Mouse (Mus musculus): ENCODE results near the gene Slc4a4. TPM values are rescaled to one million over a fixed set of nuclear protein-coding genes. Genes with fewer than 3 reads are reported as not detected.

Slc4a4 gene
- total RNA-seq, 2 experiments from 2014 or later = 154 to 169 TPM

DNA sequence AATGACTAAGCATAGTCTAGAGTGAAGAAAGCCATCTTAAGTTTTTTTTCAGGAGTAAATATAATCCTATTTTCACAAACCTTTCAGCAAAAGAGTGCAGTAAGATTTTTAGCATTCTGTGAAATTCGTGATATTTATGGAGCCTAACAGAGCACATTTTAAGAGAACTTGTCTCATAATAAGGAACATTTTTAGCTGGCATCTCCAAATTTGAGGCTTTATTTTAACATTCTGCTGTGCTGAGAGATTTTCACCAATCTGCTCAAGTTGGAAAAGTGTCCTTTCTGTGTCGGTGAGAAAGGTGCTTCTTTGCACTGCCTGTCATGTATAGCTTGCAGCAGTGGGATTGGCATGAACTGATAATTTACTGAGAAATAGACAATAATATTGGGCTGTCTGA lies 255.1 kb downstream of the Slc4a4 start:
- no peak for DNase-seq (ENCODE audit: low spot score in 2 of 2)

GRCm38 (mm10) chr5:89146276-89146675 lies 259.7 kb downstream of the Slc4a4 start:
- DNase-seq (ENCODE audit: low spot score in 2 of 2) = no peak

- no peak for DNase-seq (ENCODE audit: low spot score in 2 of 2)
These were observed 260.7 kb downstream of the Slc4a4 start for GRCm38 (mm10) chr5:89147282-89147790.

GRCm38 (mm10) chr5:89149436-89150040 lies 262.9 kb downstream of the Slc4a4 start:
- no peak for DNase-seq (ENCODE audit: low spot score in 2 of 2)

- DNase-seq (ENCODE audit: low spot score in 2 of 2) = no peak
These were observed 264.5 kb downstream of the Slc4a4 start for GRCm38 (mm10) chr5:89151076-89151475.

GRCm38 (mm10) chr5:89171025-89171718 lies 284.6 kb downstream of the Slc4a4 start:
- DNase-seq (ENCODE audit: low spot score in 2 of 2) = no peak

GRCm38 (mm10) chr5:89190063-89190462 lies 303.4 kb downstream of the Slc4a4 start:
- DNase-seq (ENCODE audit: low spot score in 2 of 2) = no peak

GRCm38 (mm10) chr5:89194654-89195053 lies 308.0 kb downstream of the Slc4a4 start:
- no peak for DNase-seq (ENCODE audit: low spot score in 2 of 2)

DNA sequence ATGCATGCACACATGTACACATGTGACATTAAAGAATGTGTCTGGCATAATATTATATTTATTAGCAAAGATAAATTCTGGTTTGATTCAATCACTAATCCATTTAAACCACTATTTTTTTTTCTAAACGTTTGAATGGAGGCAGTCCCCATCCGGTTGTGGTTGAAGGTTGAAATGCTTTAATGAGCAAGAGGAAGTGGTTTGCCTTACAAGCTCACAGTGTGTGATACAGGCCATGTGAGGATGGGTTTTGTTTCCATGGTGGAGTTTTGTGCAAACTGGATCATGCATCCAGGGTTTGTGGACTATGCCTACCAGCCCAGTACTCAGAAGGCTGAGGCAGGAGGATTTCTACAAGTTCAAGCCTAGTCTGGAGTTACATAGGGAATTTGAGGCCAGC lies 311.9 kb downstream of the Slc4a4 start:
- no peak for DNase-seq (ENCODE audit: low spot score in 2 of 2)

DNA sequence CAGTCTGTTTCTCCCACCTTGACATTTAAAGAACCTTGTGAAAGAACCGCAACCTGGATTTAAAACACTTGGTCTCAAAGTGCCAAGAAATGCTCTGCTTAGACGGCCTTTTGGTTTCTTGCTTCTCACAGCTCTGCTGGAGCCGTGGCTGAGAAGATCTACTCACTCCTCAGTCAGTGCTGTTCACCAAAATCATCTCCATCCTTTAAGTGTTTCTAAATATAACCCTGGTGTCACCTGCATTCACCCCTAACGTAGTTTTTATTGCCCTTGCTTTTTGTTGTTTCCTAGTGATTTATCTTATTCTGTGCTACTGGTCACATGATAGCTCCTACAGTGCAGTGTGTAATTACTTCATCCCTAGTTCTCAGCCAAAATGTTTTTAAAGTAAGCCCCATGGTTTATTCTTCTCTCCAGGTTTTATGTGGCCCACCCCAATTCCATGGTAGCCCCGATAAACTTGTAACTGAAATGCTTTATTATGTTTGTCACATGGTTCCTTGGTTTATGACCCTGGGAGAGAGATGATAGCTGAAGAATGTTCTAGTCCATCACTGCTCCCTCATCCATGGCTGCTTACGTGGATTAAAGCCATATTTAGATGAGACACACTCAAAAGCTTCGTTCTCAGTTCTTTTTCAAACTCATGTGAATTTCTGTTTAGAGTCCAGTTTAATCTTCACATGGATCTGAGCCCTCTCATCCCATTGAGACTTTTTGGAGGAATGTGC lies 323.5 kb downstream of the Slc4a4 start:
- DNase-seq (ENCODE audit: low spot score in 2 of 2) = no peak

- DNase-seq (ENCODE audit: low spot score in 2 of 2) = no peak
These were observed 324.4 kb downstream of the Slc4a4 start for GRCm38 (mm10) chr5:89211057-89211456.

- DNase-seq (ENCODE audit: low spot score in 2 of 2) = no peak
These were observed 331.6 kb downstream of the Slc4a4 start for GRCm38 (mm10) chr5:89218222-89218621.

GRCm38 (mm10) chr5:89218709-89219108 lies 332.1 kb downstream of the Slc4a4 start:
- no peak for DNase-seq (ENCODE audit: low spot score in 2 of 2)

DNA sequence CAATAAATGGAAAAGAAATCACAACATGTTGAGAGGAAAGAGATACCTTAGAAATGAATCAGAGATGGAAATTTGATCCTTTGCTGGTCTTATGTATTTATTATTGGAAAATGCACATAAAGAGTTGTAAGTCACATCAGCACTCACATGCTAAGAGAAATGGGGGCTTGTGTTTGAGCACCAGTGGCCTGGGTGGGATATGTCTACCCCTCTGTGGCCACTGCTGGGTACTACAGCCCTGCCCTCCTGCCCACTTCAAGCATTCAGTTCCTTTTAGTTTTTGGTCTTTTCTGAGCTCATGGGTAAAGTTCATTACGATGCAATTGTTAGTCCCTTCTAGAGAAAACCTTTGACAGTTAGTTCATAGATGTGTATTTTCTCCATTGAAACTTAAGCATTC lies 335.0 kb downstream of the Slc4a4 start:
- peak; percentile 12 to 41 for DNase-seq (ENCODE audit: low spot score in 2 of 2)

DNA sequence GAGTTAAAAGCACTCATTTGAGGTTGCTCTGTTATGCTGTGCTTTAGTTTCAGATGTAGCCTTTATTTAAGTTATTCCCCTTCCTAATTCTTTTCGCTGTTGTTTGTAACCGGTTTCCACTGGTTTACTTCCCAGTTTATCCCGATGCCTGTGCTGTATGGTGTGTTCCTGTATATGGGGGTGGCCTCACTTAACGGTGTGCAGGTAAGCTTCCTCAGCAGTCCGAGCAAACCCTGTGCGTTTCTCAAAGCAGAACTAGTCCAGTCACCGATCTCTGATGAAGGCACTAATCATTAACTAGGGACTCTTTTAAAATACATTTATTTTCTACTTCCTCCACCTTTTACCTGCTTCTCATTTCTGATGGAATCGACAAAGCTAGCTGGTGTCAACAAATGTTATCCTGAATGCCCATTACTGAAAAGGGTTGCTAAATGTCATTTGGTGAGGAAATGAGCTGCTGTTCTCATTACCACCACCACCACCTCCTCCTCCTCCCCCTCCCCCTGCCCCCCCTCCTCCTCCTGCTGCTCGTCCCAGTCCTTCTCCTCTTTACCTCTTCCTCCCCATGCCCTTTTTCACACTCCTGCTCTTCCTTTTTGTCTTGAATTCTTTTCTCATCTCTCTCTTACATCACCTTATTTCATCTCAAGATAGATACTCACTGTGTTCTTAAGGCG lies 336.6 kb downstream of the Slc4a4 start:
- DNase-seq (ENCODE audit: low spot score in 2 of 2) = no peak

- DNase-seq (ENCODE audit: low spot score in 2 of 2) = peak; percentile 6 to 57
These were observed 337.2 kb downstream of the Slc4a4 start for GRCm38 (mm10) chr5:89223744-89224368.

- DNase-seq (ENCODE audit: low spot score in 2 of 2) = no peak
These were observed 341.3 kb downstream of the Slc4a4 start for GRCm38 (mm10) chr5:89227948-89228347.

GRCm38 (mm10) chr5:89229606-89230005 lies 343.0 kb downstream of the Slc4a4 start:
- no peak for DNase-seq (ENCODE audit: low spot score in 2 of 2)

GRCm38 (mm10) chr5:89232313-89232712 lies 345.7 kb downstream of the Slc4a4 start:
- DNase-seq (ENCODE audit: low spot score in 2 of 2) = no peak

- DNase-seq (ENCODE audit: low spot score in 2 of 2) = no peak
These were observed 365.2 kb downstream of the Slc4a4 start for GRCm38 (mm10) chr5:89251806-89252205.

Data from layer of hippocampus, postnatal 14 days (tissue).